Mouse (Mus musculus) forebrain, embryonic 16.5 days (tissue): ENCODE results near the gene Tbc1d5. TPM values are rescaled to one million over a fixed set of nuclear protein-coding genes. Genes with fewer than 3 reads are reported as not detected.

Experiments
- ATAC-seq: fragments of 200-750 bp; cut with Nextera tagmentation; 2 replicates; pipeline ENCODE4 v1.8.0; 2017; ENCODE audit warnings: mild to moderate bottlenecking, moderate library complexity
- H3K27ac ChIP-seq: fragments of 300-500 bp; sonication (generic); 2 replicates; pipeline ENCODE4 v1.5.1; 2014; ENCODE audit warnings: low read length, control low read depth
- H3K27me3 ChIP-seq: fragments of 300-500 bp; sonication (generic); replicated peaks from 2 replicates; pipeline ENCODE4 v1.6.1; 2014; ENCODE audit warnings: low read length; ENCODE audit not compliant: control insufficient read depth, insufficient read depth
- H3K36me3 ChIP-seq: fragments of 300-500 bp; sonication (generic); 2 replicates; pipeline ENCODE4 v1.6.1; 2014; ENCODE audit not compliant: control insufficient read depth, insufficient read depth
- H3K4me1 ChIP-seq: fragments of 300-500 bp; sonication (generic); replicated peaks from 2 replicates; pipeline ENCODE4 v1.6.1; 2014; ENCODE audit warnings: low read length; ENCODE audit not compliant: control insufficient read depth, insufficient read depth
- H3K4me2 ChIP-seq: fragments of 300-500 bp; sonication (generic); 2 replicates; pipeline ENCODE4 v1.6.1; 2014; ENCODE audit warnings: mild to moderate bottlenecking, low read length, control low read depth
- H3K4me3 ChIP-seq: fragments of 300-500 bp; sonication (generic); replicated peaks from 2 replicates; pipeline ENCODE4 v1.5.1; 2014; ENCODE audit warnings: mild to moderate bottlenecking, low read length, control low read depth
- H3K9ac ChIP-seq: fragments of 300-500 bp; sonication (generic); replicated peaks from 2 replicates; pipeline ENCODE4 v1.6.1; 2014; ENCODE audit warnings: low read depth, low read length, control low read depth
- H3K9me3 ChIP-seq: fragments of 300-500 bp; sonication (generic); 2 replicates; pipeline ENCODE4 v1.6.1; 2016; ENCODE audit warnings: low read length; ENCODE audit not compliant: control insufficient read depth
- WGBS: fragments of 180-500 bp; shearing (Covaris S2); extraction: QIAGEN DNeasy Blood & Tissue Kit; methylation state at CpG from one replicate; pipeline ENCODE4 v1.1.7; 2014; 5-methylcytosine and 5-hydroxymethylcytosine counted together
- polyA plus RNA-seq: library from polyadenylated mRNA; unstranded; fragments of >200 nt; fragmentation: Nextera tagmentation; extraction: Ambion mirVana; gene quantifications from 2 replicates; pipeline ENCODE4 v1.2.1, GENCODE M21; 2015

The Tbc1d5 gene
- polyA plus RNA-seq, result 8.1 and 8.6 TPM in 2 replicates

- H3K27ac ChIP-seq, result peak within 1 kb of the TSS; percentile 98
- no peaks in the 10 kb centered on the region for H3K9me3 ChIP-seq
- no peaks in the 10 kb centered on the region for H3K36me3 ChIP-seq
- H3K9ac ChIP-seq, result peak within 1 kb of the TSS; percentile 99
- peaks cover 6% of the 10 kb centered on the region for H3K4me1 ChIP-seq
- H3K4me2 ChIP-seq, result peak within 1 kb of the TSS; percentile 86
- 2% methylated on average over 54 of the region's 54 CpGs for WGBS
- ATAC-seq, result peak; percentile 89
- H3K4me3 ChIP-seq, result peak within 1 kb of the TSS; percentile 84
- H3K27me3 ChIP-seq, result no peaks in the 10 kb centered on the region
These were observed at the start of gene Tbc1d5 for GRCm38 (mm10) chr17:51179195-51179953. Gene Tbc1d5 (minus strand): TSS chr17:51179352.

GRCm38 (mm10) chr17:51226056-51226455, 46.9 kb upstream of the Tbc1d5 start:
- no peak overlapping the region for H3K4me3 ChIP-seq
- no peaks in the 10 kb centered on the region for H3K9me3 ChIP-seq
- no peak for ATAC-seq
- WGBS, result 81% methylated on average over 1 of the region's 1 CpGs
- no peak overlapping the region for H3K4me2 ChIP-seq
- H3K36me3 ChIP-seq, result no peaks in the 10 kb centered on the region
- no peak overlapping the region for H3K9ac ChIP-seq
- no peaks in the 10 kb centered on the region for H3K27me3 ChIP-seq
- no peaks in the 10 kb centered on the region for H3K4me1 ChIP-seq
- H3K27ac ChIP-seq, result no peak overlapping the region

GRCm38 (mm10) chr17:51223152-51223551, 44.0 kb upstream of the Tbc1d5 start:
- Histone ChIP-seq H3K4me1 (no peaks in the 10 kb centered on the region), H3K36me3 (no peaks in the 10 kb centered on the region), H3K9me3 (no peaks in the 10 kb centered on the region), H3K9ac (no peak overlapping the region), H3K27me3 (no peaks in the 10 kb centered on the region), H3K4me2 (no peak overlapping the region), H3K27ac (no peak overlapping the region), H3K4me3 (no peak overlapping the region)
- 3% methylated on average over 4 of the region's 4 CpGs for WGBS
- no peak for ATAC-seq

GRCm38 (mm10) chr17:51221075-51221474, 41.9 kb upstream of the Tbc1d5 start:
- no peaks in the 10 kb centered on the region for H3K36me3 ChIP-seq
- H3K27ac ChIP-seq, result no peak overlapping the region
- ATAC-seq, result no peak
- no peaks in the 10 kb centered on the region for H3K9me3 ChIP-seq
- H3K4me2 ChIP-seq, result no peak overlapping the region
- H3K4me1 ChIP-seq, result no peaks in the 10 kb centered on the region
- H3K9ac ChIP-seq, result no peak overlapping the region
- no peaks in the 10 kb centered on the region for H3K27me3 ChIP-seq
- 90% methylated on average over 7 of the region's 7 CpGs for WGBS
- no peak overlapping the region for H3K4me3 ChIP-seq

- Histone ChIP-seq H3K27ac (no peak overlapping the region), H3K27me3 (no peaks in the 10 kb centered on the region), H3K9me3 (no peaks in the 10 kb centered on the region), H3K4me2 (no peak overlapping the region), H3K4me1 (no peaks in the 10 kb centered on the region), H3K9ac (no peak overlapping the region), H3K36me3 (no peaks in the 10 kb centered on the region), H3K4me3 (no peak overlapping the region)
- ATAC-seq, result no peak
- 95% methylated on average over 3 of the region's 3 CpGs for WGBS
These were observed 40.7 kb upstream of the Tbc1d5 start for GRCm38 (mm10) chr17:51219897-51220296.

- H3K4me3 ChIP-seq, result no peak overlapping the region
- H3K4me2 ChIP-seq, result no peak overlapping the region
- H3K9me3 ChIP-seq, result no peaks in the 10 kb centered on the region
- H3K27ac ChIP-seq, result no peak overlapping the region
- H3K9ac ChIP-seq, result no peak overlapping the region
- WGBS, result 95% methylated on average over 6 of the region's 6 CpGs
- ATAC-seq, result no peak
- no peaks in the 10 kb centered on the region for H3K27me3 ChIP-seq
- H3K36me3 ChIP-seq, result no peaks in the 10 kb centered on the region
- H3K4me1 ChIP-seq, result no peaks in the 10 kb centered on the region
These were observed 37.3 kb upstream of the Tbc1d5 start for GRCm38 (mm10) chr17:51216426-51216825.

- ATAC-seq, result no peak
- WGBS, result 91% methylated on average over 2 of the region's 2 CpGs
These were observed 30.4 kb upstream of the Tbc1d5 start for GRCm38 (mm10) chr17:51209565-51209964.

GRCm38 (mm10) chr17:51204643-51205042, 25.5 kb upstream of the Tbc1d5 start:
- no peaks in the 10 kb centered on the region for H3K36me3 ChIP-seq
- H3K4me3 ChIP-seq, result no peak overlapping the region
- no peaks in the 10 kb centered on the region for H3K4me1 ChIP-seq
- no peaks in the 10 kb centered on the region for H3K27me3 ChIP-seq
- H3K9me3 ChIP-seq, result no peaks in the 10 kb centered on the region
- 82% methylated on average over 2 of the region's 2 CpGs for whole genome bisulfite sequencing
- no peak overlapping the region for H3K4me2 ChIP-seq
- no peak for ATAC-seq
- H3K9ac ChIP-seq, result no peak overlapping the region
- H3K27ac ChIP-seq, result no peak overlapping the region

More at GRCm38 (mm10) chr17:51209565-51209964, 30.4 kb upstream of the Tbc1d5 start:
- no peaks in the 10 kb centered on the region for H3K4me1 ChIP-seq
- H3K9ac ChIP-seq, result no peak overlapping the region
- H3K4me3 ChIP-seq, result no peak overlapping the region
- H3K4me2 ChIP-seq, result no peak overlapping the region
- no peak overlapping the region for H3K27ac ChIP-seq
- no peaks in the 10 kb centered on the region for H3K9me3 ChIP-seq
- no peaks in the 10 kb centered on the region for H3K36me3 ChIP-seq
- no peaks in the 10 kb centered on the region for H3K27me3 ChIP-seq

- Histone ChIP-seq H3K27me3 (no peaks in the 10 kb centered on the region), H3K4me1 (no peaks in the 10 kb centered on the region), H3K36me3 (no peaks in the 10 kb centered on the region), H3K4me2 (no peak overlapping the region), H3K27ac (no peak overlapping the region), H3K4me3 (no peak overlapping the region), H3K9ac (no peak overlapping the region), H3K9me3 (no peaks in the 10 kb centered on the region)
- no peak for ATAC-seq
- WGBS, result 62% methylated on average over 2 of the region's 2 CpGs
These were observed 16.4 kb upstream of the Tbc1d5 start for GRCm38 (mm10) chr17:51195561-51195960.
